Mouse (Mus musculus): ENCODE data around the gene Klk1b3. TPM values are rescaled to one million over a fixed set of nuclear protein-coding genes. Genes with fewer than 3 reads are reported as not detected.
A peak's percentile ranks its signal among the peaks of the same experiment; 100 is the strongest.
"Not testable (repeated sequence)": the region's sequence is repeated elsewhere in the genome, so short reads cannot be mapped to it uniquely, and the experiment has no call there.

Gene Klk1b3
- polyA plus RNA-seq, 1 experiment from 2014 or later: not detected

DNA sequence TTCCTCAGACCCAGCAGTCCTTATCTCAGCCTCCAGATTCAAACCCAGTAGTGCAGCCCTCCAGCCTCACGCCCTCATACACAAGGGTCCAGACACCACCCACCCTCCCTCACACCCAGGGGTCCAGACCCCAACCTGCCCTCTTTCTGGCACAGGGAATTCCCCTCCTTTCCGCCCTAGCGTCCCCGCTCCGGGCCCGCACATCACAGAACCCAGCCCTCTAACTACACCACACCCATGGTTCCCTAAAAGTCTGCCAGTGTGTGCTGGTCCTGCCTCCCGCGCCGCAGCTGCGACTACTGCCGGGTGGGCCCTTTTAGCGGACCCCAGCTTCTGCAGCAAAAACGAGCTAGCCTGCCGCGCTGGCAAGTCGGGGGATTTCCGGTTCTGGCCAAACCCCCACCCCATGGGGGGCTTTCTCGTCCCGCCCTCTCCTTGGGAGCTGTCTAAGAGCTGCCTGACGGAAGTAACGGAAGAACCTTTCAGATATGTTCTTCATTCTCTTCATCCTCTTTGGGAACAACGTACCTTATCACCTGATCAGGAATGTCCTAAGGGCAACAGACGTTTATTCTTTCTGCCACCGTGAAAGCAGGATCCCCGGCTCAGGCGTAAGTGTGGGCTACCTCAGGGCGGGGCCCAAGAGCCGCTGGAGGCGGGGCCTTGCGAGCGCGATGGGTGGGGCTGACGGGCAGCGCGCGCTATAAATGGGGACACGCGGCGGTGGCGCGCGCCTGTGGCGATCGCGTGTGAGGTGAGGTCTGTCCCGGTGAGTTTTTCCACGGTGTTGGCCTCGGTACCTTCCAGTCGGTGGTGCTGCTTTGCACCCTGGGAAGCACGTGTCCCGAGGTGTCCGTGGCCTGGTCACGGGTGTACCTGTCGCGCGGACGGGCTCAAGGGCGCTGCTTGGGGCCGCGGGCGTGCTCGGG lies 48.3 kb downstream of the Klk1b3 start, which contains the start of the genes 1700028J19Rik and 2410002F23Rik:
Gene 1700028J19Rik (minus strand): TSS at position 641 of the 929 bp plus-strand sequence.
Gene 2410002F23Rik (plus strand): TSS at position 668 of the 929 bp plus-strand sequence.
- peak within 1 kb of the TSS; percentile 86 to 88 for H3K27ac ChIP-seq (replicated peaks in 1 of 2; ENCODE audit: control insufficient read depth in 1 of 2, insufficient read depth in 1 of 2, low read depth in 2 of 2, low read length in 2 of 2)
- ATAC-seq (ENCODE audit: insufficient number of reproducible peaks, insufficient read depth, low FRiP score, low read depth): peak; percentile 86
- H3K36me3 ChIP-seq (ENCODE audit: control insufficient read depth, insufficient read depth, low read length): peaks cover 34% of the 10 kb centered on the region
- H3K27me3 ChIP-seq (ENCODE audit: control insufficient read depth, insufficient read depth, low read length): no peaks in the 10 kb centered on the region
- peaks cover 3 to 16% of the 10 kb centered on the region in 2 experiments; a peak in 3 of 4 replicates for H3K4me1 ChIP-seq (ENCODE audit: control insufficient read depth in 2 of 2, insufficient read depth in 2 of 2, low read length in 2 of 2)
- WGBS: under 1% methylated on average over 62 of the region's 62 CpGs
- no peaks in the 10 kb centered on the region for H3K9me3 ChIP-seq (ENCODE audit: control insufficient read depth, low read length)
- H3K4me3 ChIP-seq (ENCODE audit: control insufficient read depth in 1 of 2, insufficient read depth in 1 of 2, low read depth in 1 of 2, low read length in 2 of 2): peak within 1 kb of the TSS; percentile 84 to 97
- peak within 1 kb of the TSS; percentile 92 for H3K4me2 ChIP-seq (ENCODE audit: low read length)
- peak within 1 kb of the TSS; percentile 97 for H3K9ac ChIP-seq (ENCODE audit: low read length)

DNA sequence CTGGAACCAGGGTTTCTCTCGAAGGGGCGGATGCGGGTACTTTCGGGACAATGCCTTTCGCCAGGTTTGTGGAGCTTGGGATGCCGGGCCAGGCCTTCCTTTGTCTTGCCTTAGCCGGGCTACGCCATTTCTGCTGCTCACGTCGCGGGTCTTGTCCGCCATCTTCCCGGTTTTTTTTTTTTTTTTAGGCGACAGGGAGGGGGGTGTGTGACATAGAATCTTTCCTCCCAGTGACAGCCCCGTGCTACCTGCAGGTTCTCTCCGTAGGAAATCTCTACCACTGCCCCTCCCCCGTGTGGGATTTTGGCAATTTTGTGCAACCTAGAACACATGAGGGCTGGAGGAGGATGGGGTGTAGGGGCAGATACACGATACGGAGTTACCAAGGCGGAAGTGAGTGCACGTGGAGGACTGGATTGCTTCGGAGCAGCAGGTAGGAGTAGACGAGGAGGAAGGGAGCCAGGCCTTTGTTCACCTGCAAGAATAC lies 49.0 kb downstream of the Klk1b3 start:
- H3K4me2 ChIP-seq (ENCODE audit: low read length): peak overlapping the region; percentile 92
- peak overlapping the region; percentile 97 for H3K9ac ChIP-seq (ENCODE audit: low read length)
- under 1% methylated on average over 23 of the region's 23 CpGs for WGBS
- peak overlapping the region; percentile 84 to 97 for H3K4me3 ChIP-seq (ENCODE audit: control insufficient read depth in 1 of 2, insufficient read depth in 1 of 2, low read depth in 1 of 2, low read length in 2 of 2)
- H3K27ac ChIP-seq (replicated peaks in 1 of 2; ENCODE audit: control insufficient read depth in 1 of 2, insufficient read depth in 1 of 2, low read depth in 2 of 2, low read length in 2 of 2): peak overlapping the region; percentile 86 to 88
- ATAC-seq (ENCODE audit: insufficient number of reproducible peaks, insufficient read depth, low FRiP score, low read depth): no peak
- peaks cover 3 to 16% of the 10 kb centered on the region in 2 experiments; a peak in 3 of 4 replicates for H3K4me1 ChIP-seq (ENCODE audit: control insufficient read depth in 2 of 2, insufficient read depth in 2 of 2, low read length in 2 of 2)
- H3K27me3 ChIP-seq (ENCODE audit: control insufficient read depth, insufficient read depth, low read length): no peaks in the 10 kb centered on the region
- H3K36me3 ChIP-seq (ENCODE audit: control insufficient read depth, insufficient read depth, low read length): peaks cover 39% of the 10 kb centered on the region
- H3K9me3 ChIP-seq (ENCODE audit: control insufficient read depth, low read length): no peaks in the 10 kb centered on the region

DNA sequence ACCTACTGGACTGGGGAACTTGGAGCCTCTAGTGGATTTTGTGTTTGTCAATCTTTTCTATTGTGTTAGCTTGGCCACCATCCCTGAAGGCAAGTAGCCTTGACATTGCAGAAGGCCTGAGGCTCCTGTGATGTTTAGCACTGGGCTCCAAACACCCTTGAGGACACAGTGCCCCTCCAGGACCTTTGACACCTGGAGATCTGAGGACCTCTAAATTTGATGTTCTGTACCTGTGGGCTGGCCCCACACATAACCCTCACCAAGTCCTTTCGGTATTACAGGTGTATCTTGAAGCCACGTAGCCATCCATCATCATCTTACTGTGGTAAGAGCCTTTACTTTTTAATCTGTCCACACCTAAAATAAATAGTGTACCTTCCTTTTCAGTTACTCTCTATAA lies 50.0 kb downstream of the Klk1b3 start:
- peaks cover 48% of the 10 kb centered on the region for H3K36me3 ChIP-seq (ENCODE audit: control insufficient read depth, insufficient read depth, low read length)
- 96% methylated on average over 2 of the region's 2 CpGs for WGBS
- ATAC-seq (ENCODE audit: insufficient number of reproducible peaks, insufficient read depth, low FRiP score, low read depth): no peak
- H3K4me3 ChIP-seq (ENCODE audit: control insufficient read depth in 1 of 2, insufficient read depth in 1 of 2, low read depth in 1 of 2, low read length in 2 of 2): peak overlapping the region in 1 of 2 experiments; percentile 97; a peak in 2 of 4 replicates
- H3K27me3 ChIP-seq (ENCODE audit: control insufficient read depth, insufficient read depth, low read length): no peaks in the 10 kb centered on the region
- peak overlapping the region; percentile 97 for H3K9ac ChIP-seq (ENCODE audit: low read length)
- no peaks in the 10 kb centered on the region for H3K9me3 ChIP-seq (ENCODE audit: control insufficient read depth, low read length)
- no peak overlapping the region for H3K27ac ChIP-seq (replicated peaks in 1 of 2; ENCODE audit: control insufficient read depth in 1 of 2, insufficient read depth in 1 of 2, low read depth in 2 of 2, low read length in 2 of 2)
- H3K4me1 ChIP-seq (ENCODE audit: control insufficient read depth in 2 of 2, insufficient read depth in 2 of 2, low read length in 2 of 2): peaks cover 3 to 16% of the 10 kb centered on the region in 2 experiments; a peak in 3 of 4 replicates
- peak overlapping the region; percentile 92 for H3K4me2 ChIP-seq (ENCODE audit: low read length)

GRCm38 (mm10) chr7:44249248-44249647 lies 51.3 kb downstream of the Klk1b3 start:
- Histone ChIP-seq H3K27ac (replicated peaks in 1 of 2; ENCODE audit: control insufficient read depth in 1 of 2, insufficient read depth in 1 of 2, low read depth in 2 of 2, low read length in 2 of 2) (no peak overlapping the region), H3K4me1 (ENCODE audit: control insufficient read depth in 2 of 2, insufficient read depth in 2 of 2, low read length in 2 of 2) (peaks cover 3 to 16% of the 10 kb centered on the region in 2 experiments; a peak in 3 of 4 replicates), H3K27me3 (ENCODE audit: control insufficient read depth, insufficient read depth, low read length) (no peaks in the 10 kb centered on the region), H3K4me3 (ENCODE audit: control insufficient read depth in 1 of 2, insufficient read depth in 1 of 2, low read depth in 1 of 2, low read length in 2 of 2) (no peak overlapping the region), H3K36me3 (ENCODE audit: control insufficient read depth, insufficient read depth, low read length) (peaks cover 60% of the 10 kb centered on the region), H3K4me2 (ENCODE audit: low read length) (no peak overlapping the region), H3K9ac (ENCODE audit: low read length) (no peak overlapping the region), H3K9me3 (ENCODE audit: control insufficient read depth, low read length) (no peaks in the 10 kb centered on the region)
- no peak for ATAC-seq (ENCODE audit: insufficient number of reproducible peaks, insufficient read depth, low FRiP score, low read depth)
- 94% methylated on average over 4 of the region's 4 CpGs for WGBS

DNA sequence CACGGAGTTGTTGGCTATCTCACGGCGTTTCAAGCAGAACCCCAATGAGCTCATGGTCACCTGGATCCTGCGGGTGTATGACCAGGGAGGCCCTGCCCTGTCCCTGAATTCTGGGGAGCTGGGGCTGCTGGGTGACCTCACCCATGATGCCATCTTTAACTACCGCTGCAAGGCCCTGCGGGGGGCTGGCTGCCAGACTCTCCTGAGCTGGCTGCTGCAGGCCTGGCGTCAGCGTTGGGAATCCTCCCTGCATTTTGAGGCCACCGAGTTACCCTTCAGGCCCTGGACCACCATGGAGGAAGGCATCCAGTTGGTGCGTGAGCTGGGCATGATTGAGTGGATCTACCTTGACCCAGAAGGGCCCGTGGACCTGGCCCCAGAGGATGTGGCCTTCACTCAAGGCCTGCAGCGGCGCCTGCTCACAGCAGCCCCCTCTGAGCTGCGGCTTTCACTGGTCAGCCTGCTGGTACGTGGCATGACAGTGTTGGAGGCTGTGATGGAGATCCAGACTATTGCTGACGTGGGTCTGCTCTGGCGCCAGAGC lies 52.8 kb downstream of the Klk1b3 start:
- not testable (repeated sequence) for H3K4me3 ChIP-seq (ENCODE audit: control insufficient read depth in 1 of 2, insufficient read depth in 1 of 2, low read depth in 1 of 2, low read length in 2 of 2); H3K27me3 ChIP-seq (ENCODE audit: control insufficient read depth, insufficient read depth, low read length); H3K9ac ChIP-seq (ENCODE audit: low read length); ATAC-seq (ENCODE audit: insufficient number of reproducible peaks, insufficient read depth, low FRiP score, low read depth); H3K9me3 ChIP-seq (ENCODE audit: control insufficient read depth, low read length); H3K4me2 ChIP-seq (ENCODE audit: low read length); H3K27ac ChIP-seq (replicated peaks in 1 of 2; ENCODE audit: control insufficient read depth in 1 of 2, insufficient read depth in 1 of 2, low read depth in 2 of 2, low read length in 2 of 2)
- Histone ChIP-seq H3K36me3 (ENCODE audit: control insufficient read depth, insufficient read depth, low read length) (peaks cover 60% of the 10 kb centered on the region), H3K4me1 (ENCODE audit: control insufficient read depth in 2 of 2, insufficient read depth in 2 of 2, low read length in 2 of 2) (peaks cover 5 to 18% of the 10 kb centered on the region in 2 experiments; a peak in 3 of 4 replicates)
- WGBS: 89% methylated on average over 17 of the region's 17 CpGs

Other genes starting within 250 kb of the Klk1b3 start
- gene Klk1b8, start 247.5 kb upstream of the Klk1b3 start, polyA plus RNA-seq (2014; fragmentation: Nextera tagmentation; extraction: Ambion mirVana): not detected in 2 replicates
- gene Klk1b1, start 231.4 kb upstream of the Klk1b3 start, polyA plus RNA-seq (2014; fragmentation: Nextera tagmentation; extraction: Ambion mirVana): not detected in 2 replicates
- gene Klk1b9, start 222.1 kb upstream of the Klk1b3 start, polyA plus RNA-seq (2014; fragmentation: Nextera tagmentation; extraction: Ambion mirVana): not detected in 2 replicates
- not detected in 2 replicates for gene Klk1b11, start 202.3 kb upstream of the Klk1b3 start, polyA plus RNA-seq (2014; fragmentation: Nextera tagmentation; extraction: Ambion mirVana)
- not detected in 2 replicates for gene Klk1b26, start 186.0 kb upstream of the Klk1b3 start, polyA plus RNA-seq (2014; fragmentation: Nextera tagmentation; extraction: Ambion mirVana)
- gene Klk1b27, start 145.9 kb upstream of the Klk1b3 start, polyA plus RNA-seq (2014; fragmentation: Nextera tagmentation; extraction: Ambion mirVana): not detected in 2 replicates
- gene Klk1b21, start 95.9 kb upstream of the Klk1b3 start, polyA plus RNA-seq (2014; fragmentation: Nextera tagmentation; extraction: Ambion mirVana): not detected in 2 replicates
- not detected in 2 replicates for gene Klk1b22, start 85.5 kb upstream of the Klk1b3 start, polyA plus RNA-seq (2014; fragmentation: Nextera tagmentation; extraction: Ambion mirVana)
- gene Klk1b16, start 61.4 kb upstream of the Klk1b3 start, polyA plus RNA-seq (2014; fragmentation: Nextera tagmentation; extraction: Ambion mirVana): not detected in 2 replicates
- not detected in 2 replicates for gene Klk1b24, start 10.0 kb upstream of the Klk1b3 start, polyA plus RNA-seq (2014; fragmentation: Nextera tagmentation; extraction: Ambion mirVana)
- not detected in 2 replicates for gene Klk1b4, start 9.2 kb downstream of the Klk1b3 start, polyA plus RNA-seq (2014; fragmentation: Nextera tagmentation; extraction: Ambion mirVana)
- gene Klk1b5, start 17.8 kb downstream of the Klk1b3 start, polyA plus RNA-seq (2014; fragmentation: Nextera tagmentation; extraction: Ambion mirVana): not detected in 2 replicates
- not detected in 2 replicates for gene Klk1, start 27.2 kb downstream of the Klk1b3 start, polyA plus RNA-seq (2014; fragmentation: Nextera tagmentation; extraction: Ambion mirVana)
- gene Gm36864, start 38.0 kb downstream of the Klk1b3 start, polyA plus RNA-seq (2014; fragmentation: Nextera tagmentation; extraction: Ambion mirVana): not detected in 2 replicates
- 1.1 and 1.6 TPM in 2 replicates for gene 1700028J19Rik, start 48.5 kb downstream of the Klk1b3 start, polyA plus RNA-seq (2014; fragmentation: Nextera tagmentation; extraction: Ambion mirVana)
- 54.8 and 62.7 TPM in 2 replicates for gene 2410002F23Rik, start 48.5 kb downstream of the Klk1b3 start, polyA plus RNA-seq (2014; fragmentation: Nextera tagmentation; extraction: Ambion mirVana)
- not detected in 2 replicates for gene Acp4, start 59.2 kb downstream of the Klk1b3 start, polyA plus RNA-seq (2014; fragmentation: Nextera tagmentation; extraction: Ambion mirVana)
- not detected in 2 replicates for gene Gm15517, start 63.3 kb downstream of the Klk1b3 start, polyA plus RNA-seq (2014; fragmentation: Nextera tagmentation; extraction: Ambion mirVana)
- 0.81 and 0.85 TPM in 2 replicates for gene Clec11a, start 108.7 kb downstream of the Klk1b3 start, polyA plus RNA-seq (2014; fragmentation: Nextera tagmentation; extraction: Ambion mirVana)
- gene Shank1, start 112.1 kb downstream of the Klk1b3 start, polyA plus RNA-seq (2014; fragmentation: Nextera tagmentation; extraction: Ambion mirVana): 0.44 and 0.96 TPM in 2 replicates
- gene Syt3, start 185.9 kb downstream of the Klk1b3 start, polyA plus RNA-seq (2014; fragmentation: Nextera tagmentation; extraction: Ambion mirVana): 0.57 and 0.59 TPM in 2 replicates
- gene 1700008O03Rik, start 187.6 kb downstream of the Klk1b3 start, polyA plus RNA-seq (2014; fragmentation: Nextera tagmentation; extraction: Ambion mirVana): 0.34 and 0.47 TPM in 2 replicates
- 4.1 and 4.5 TPM in 2 replicates for gene Lrrc4b, start 230.8 kb downstream of the Klk1b3 start, polyA plus RNA-seq (2014; fragmentation: Nextera tagmentation; extraction: Ambion mirVana)

Measured in heart, embryonic 14.5 days (tissue).